Mouse (Mus musculus) monocyte, adult 2 months (primary cell): ENCODE measurements around the gene Rasgrf1.
A peak's percentile ranks its signal among the peaks of the same experiment; 100 is the strongest.
"Not testable (repeated sequence)": the region's sequence is repeated elsewhere in the genome, so short reads cannot be mapped to it uniquely, and the experiment has no call there.

ENCODE experiments used
- DNase-seq, 2 experiments: peaks; one replicate each; pipeline ENCODE4 v3.0.0; 2022; ENCODE audit warnings: low spot score in 2 of 2, low read depth in 1 of 2

Gene Rasgrf1

GRCm38 (mm10) chr9:90035794-90036193 lies 126.1 kb downstream of the Rasgrf1 start:
- DNase-seq = no peak

GRCm38 (mm10) chr9:90036313-90036712 lies 126.6 kb downstream of the Rasgrf1 start:
- DNase-seq = no peak

DNA sequence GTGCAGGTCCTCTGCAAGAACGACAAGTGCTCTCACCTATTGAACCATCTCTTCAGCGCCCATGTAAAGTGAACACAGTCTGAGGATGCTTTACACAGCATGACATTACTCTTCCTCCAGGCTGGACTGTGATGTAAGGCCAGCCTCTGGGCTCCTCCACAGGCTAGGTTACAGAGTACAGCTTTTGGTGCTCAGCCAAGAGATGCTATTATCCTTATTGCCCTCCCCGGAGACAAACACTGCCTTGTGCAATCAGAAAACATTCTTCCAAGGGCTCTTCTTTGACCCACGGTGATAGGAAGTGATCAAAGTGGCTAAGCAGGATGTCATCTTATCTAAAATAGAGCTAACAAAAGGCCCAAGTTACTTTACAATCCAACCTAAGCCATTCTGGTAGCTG lies 128.8 kb downstream of the Rasgrf1 start:
- no peak for DNase-seq

- DNase-seq = no peak
Measured at GRCm38 (mm10) chr9:90040916-90041315, 131.2 kb downstream of the Rasgrf1 start.

GRCm38 (mm10) chr9:90041556-90041955 lies 131.8 kb downstream of the Rasgrf1 start:
- DNase-seq = no peak

DNA sequence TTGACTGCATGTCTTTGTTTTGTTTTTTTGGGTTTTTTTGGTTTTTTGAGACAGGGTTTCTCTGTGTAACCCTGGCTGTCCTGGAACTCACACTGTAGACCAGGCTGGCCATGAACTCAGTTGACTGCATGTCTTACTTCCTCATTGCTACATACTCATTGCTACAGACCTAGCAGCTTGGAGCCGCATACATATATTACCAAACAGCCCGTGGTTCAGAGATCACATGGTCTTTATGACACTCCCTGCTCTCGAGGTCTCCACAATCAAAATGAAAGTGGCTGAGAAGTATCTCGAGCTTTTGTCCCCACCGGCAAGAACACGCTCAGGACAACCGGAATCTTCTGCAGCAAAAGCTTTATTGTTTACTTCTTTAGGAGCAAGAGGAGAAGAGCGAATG lies 133.2 kb downstream of the Rasgrf1 start:
- peak; percentile 54 to 56 for DNase-seq

DNA sequence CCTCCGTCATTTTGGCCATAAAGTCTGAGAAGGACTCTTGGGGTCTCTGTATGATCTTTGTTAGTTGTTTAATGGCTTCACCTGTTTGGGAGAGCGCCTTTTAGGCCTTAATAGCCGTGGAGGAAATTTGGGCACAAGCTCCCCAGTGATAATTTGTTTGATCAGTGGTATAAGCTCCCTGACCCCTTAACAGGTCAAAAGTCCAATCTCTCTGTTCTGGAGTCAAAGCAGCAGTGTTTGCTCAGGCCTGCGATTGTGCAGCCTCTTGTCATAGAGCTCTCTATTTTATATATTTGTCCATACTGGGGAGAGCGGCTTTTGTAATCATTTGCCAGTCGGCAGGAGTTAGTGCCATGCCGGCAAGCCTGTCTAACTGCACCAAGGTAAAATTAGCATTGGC lies 135.5 kb downstream of the Rasgrf1 start:
- DNase-seq = no peak

GRCm38 (mm10) chr9:90047937-90048627 lies 138.4 kb downstream of the Rasgrf1 start:
- DNase-seq = no peak

DNA sequence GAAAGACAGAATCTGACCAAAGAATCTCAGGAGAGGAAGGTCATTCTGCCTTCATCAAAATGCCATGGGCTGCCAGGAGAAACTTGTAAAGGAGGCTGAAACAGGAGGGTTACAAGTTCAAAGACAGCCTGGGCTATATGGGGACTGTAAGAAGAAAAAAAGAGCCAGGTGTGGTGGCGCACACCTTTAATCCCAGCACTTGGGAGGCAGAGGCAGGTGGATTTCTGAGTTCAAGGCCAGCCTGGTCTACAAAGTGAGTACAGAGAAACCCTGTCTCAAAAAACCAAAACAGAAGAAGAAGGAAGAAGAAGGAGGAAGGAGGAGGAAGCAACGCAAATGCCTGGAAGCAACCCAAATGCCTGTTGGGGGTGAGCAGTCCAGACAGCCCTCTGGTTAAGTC lies 144.1 kb downstream of the Rasgrf1 start, which contains the start of gene Ctsh:
Gene Ctsh, plus strand, starts transcription at position 301 of the 400 bp plus-strand sequence.
- no peak for DNase-seq

- DNase-seq = peak; percentile 45 to 68
Measured at GRCm38 (mm10) chr9:90054371-90055145, 144.8 kb downstream of the Rasgrf1 start.

GRCm38 (mm10) chr9:90055409-90055808 lies 145.7 kb downstream of the Rasgrf1 start:
- no peak for DNase-seq

GRCm38 (mm10) chr9:90055911-90056310 lies 146.2 kb downstream of the Rasgrf1 start:
- no peak for DNase-seq

- DNase-seq = no peak
Measured at GRCm38 (mm10) chr9:90056716-90057115, 147.0 kb downstream of the Rasgrf1 start.

DNA sequence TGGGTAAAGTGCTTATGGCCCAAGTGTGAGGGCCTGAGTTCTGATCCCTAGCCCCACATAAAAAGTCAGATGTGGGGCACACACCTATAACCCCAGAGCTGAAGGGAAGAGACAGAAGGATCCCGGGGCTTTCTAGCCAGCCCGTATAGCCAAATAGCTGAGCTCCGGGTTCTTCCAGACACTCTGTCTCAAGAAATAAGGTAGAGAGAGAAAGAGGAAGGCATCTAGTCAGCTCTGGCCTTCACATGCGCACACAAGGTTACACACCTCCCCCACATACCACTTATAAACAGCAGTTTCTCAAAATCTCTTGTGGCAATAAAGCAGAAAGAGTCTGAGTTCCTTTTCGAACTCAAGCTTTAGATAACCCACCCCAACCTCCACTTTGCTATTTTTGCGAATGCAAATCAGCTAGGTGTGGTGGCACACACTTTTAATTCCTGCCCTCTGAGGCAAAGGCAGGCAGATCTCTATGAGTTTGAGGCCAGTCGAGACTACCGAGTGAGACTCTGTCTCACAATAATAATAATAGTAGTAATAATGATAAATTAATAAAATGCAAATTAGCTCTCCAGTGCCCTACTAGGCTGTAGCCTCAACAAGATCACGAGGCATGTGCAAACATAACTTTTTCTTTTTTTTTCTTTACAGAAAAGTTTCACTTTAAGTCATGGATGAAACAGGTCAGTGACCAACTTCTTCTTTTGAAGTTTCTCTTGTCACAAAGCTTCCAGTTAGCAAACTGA lies 150.3 kb downstream of the Rasgrf1 start:
- peak in 1 of 2 experiments; percentile 26 for DNase-seq

DNA sequence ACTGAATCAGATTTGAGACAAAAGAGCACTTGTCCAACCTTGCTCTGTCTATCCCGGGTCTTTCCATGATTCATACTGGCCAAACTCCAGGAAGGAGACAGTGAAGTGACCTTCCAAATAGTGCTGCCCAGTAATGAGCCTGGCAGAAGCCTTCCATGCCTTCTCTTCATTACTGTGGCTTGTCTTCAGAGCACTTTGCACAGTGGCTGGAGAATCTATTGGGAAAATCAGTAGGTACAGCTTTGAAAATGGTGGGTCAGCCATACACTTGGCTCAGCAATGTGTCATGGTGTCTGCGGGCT lies 150.8 kb downstream of the Rasgrf1 start:
- DNase-seq = no peak

- DNase-seq = not testable (repeated sequence)
Measured at GRCm38 (mm10) chr9:90060932-90061331, 151.2 kb downstream of the Rasgrf1 start.

DNA sequence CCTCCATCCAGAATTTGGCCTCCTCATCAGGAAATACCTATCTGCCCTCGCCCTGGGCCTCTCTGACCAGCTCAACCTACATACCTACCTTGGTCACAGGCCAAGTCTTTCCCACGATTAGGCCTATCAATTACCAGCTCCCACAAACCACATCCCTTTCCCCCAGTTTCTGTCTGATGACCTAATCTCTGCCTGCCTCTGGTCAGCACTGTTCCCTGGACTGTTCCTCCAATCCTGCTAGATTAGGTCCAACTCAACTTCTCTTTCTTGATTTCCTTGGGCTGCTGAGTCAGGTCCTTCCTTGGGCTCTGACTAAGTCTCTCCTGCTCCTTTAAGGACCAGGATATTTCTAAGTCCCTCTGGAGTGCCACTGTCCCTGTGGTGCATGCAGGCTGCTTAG lies 157.6 kb downstream of the Rasgrf1 start:
- DNase-seq = no peak

GRCm38 (mm10) chr9:90068786-90069185 lies 159.1 kb downstream of the Rasgrf1 start:
- DNase-seq = no peak

DNA sequence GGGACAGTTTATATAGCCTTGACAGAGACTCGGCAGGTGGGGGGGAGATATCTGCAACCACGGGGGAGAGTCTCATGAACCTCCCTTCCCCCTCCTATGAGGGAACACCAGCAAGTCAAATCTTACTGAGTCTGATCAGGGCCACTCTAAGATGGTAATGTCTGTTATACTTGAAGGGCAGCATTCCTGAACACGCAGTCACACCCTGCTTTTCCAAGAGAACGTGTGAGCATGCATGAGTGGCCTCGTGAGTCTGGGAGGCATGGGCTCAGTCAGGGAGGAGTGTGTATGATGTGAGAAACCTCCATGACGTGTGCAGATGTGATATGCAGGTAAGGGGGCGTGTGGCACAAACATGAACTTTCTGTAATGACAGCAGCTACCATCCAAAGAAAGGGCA lies 159.8 kb downstream of the Rasgrf1 start:
- DNase-seq = no peak

DNA sequence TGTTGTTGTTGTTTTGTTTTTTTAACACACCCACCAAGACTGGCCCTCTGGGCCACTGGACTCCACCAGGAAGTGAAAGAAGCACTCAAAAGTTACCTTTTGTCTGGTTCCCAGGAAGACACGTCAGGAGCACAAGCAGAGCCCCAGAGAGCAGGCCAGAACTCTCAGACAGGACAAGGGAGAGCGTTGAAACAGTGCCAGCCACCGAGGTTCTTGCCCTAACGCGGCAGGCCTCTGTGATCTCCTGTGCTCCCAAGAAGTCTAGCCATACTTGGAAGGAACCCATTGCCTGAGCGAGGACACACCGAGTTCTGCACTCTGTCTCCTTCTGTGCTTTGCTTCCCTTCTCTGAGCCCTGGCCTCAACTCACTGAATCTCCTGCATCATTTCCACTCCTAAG lies 160.5 kb downstream of the Rasgrf1 start:
- no peak for DNase-seq

- no peak for DNase-seq
Measured at GRCm38 (mm10) chr9:90075336-90075735, 165.6 kb downstream of the Rasgrf1 start.

GRCm38 (mm10) chr9:90076131-90076530 lies 166.4 kb downstream of the Rasgrf1 start:
- no peak for DNase-seq
